Mouse (Mus musculus) bone marrow, adult 2 months (tissue): Measurements from ENCODE around the gene Gm11541.

Source experiments
- CTCF ChIP-seq: fragments of 200-500 bp; IDR thresholded peaks from 2 replicates; pipeline ENCODE4 v1.5.1; 2011; ENCODE audit warnings: low read length, control low read depth; ENCODE audit not compliant: control insufficient read depth, insufficient read depth
- POLR2A ChIP-seq: fragments of 200-500 bp; IDR thresholded peaks from 2 replicates; pipeline ENCODE4 v1.6.1; 2011; ENCODE audit warnings: low read depth, mild to moderate bottlenecking, control low read depth, low read length, borderline replicate concordance; ENCODE audit not compliant: control insufficient read depth

GRCm38 (mm10) chr11:94727306-94727705, 23.0 kb upstream of the Gm11541 start:
- no peak for TF ChIP-seq CTCF
- TF ChIP-seq POLR2A = no peak
